Mouse (Mus musculus): ENCODE data around the gene Uap1l1. TPM values are rescaled to one million over a fixed set of nuclear protein-coding genes. Genes with fewer than 3 reads are reported as not detected.

Uap1l1 gene
- polyA plus RNA-seq, 1 experiment, result 203 TPM

- peak within 1 kb of the TSS; percentile 77 for H3K4me3 ChIP-seq (ENCODE audit: insufficient read depth, low read length)
- no peak for TF ChIP-seq CTCF (IDR thresholded peaks at IDR 0.05; ENCODE audit: low read depth, low read length)
- no peak for TF ChIP-seq POLR2A (IDR thresholded peaks at IDR 0.05; ENCODE audit: borderline replicate concordance, low read depth, low read length)
- H3K27ac ChIP-seq (ENCODE audit: insufficient read depth, low read depth, low read length), result peak within 1 kb of the TSS; percentile 47
- H3K4me1 ChIP-seq (ENCODE audit: control insufficient read depth, insufficient read depth, low read length), result peaks cover 3% of the 10 kb centered on the region
Observed at GRCm38 (mm10) chr2:25371764-25372643, 6.5 kb upstream of the Uap1l1 start, which contains the start of gene Sapcd2. TSS of gene Sapcd2 (plus strand) at chr2:25372321.

DNA sequence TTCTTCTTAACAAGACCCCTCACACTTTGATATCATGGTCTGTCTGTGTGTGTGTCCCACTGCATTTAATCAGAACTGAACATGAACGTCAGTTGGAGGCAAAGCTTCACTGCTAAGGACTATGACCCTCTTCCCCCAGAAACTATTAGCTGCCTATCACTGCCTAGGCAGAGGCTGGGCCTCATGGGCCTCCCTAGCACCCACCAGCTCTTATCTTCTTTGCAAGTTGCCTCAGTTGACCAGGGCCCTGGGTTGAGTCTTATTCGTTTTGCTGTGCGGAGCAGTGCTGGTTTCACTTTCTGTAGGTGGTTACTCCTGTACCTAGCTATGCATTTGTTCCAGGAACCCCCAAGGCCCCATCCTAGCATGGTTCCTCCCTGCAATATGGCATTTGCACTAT, 4.5 kb upstream of the Uap1l1 start:
- H3K27ac ChIP-seq (ENCODE audit: insufficient read depth, low read depth, low read length), result no peak overlapping the region
- peaks cover 12% of the 10 kb centered on the region for H3K4me1 ChIP-seq (ENCODE audit: control insufficient read depth, insufficient read depth, low read length)
- TF ChIP-seq CTCF (IDR thresholded peaks at IDR 0.05; ENCODE audit: low read depth, low read length) (no peak), POLR2A (IDR thresholded peaks at IDR 0.05; ENCODE audit: borderline replicate concordance, low read depth, low read length) (no peak)
- no peak overlapping the region for H3K4me3 ChIP-seq (ENCODE audit: insufficient read depth, low read length)

DNA sequence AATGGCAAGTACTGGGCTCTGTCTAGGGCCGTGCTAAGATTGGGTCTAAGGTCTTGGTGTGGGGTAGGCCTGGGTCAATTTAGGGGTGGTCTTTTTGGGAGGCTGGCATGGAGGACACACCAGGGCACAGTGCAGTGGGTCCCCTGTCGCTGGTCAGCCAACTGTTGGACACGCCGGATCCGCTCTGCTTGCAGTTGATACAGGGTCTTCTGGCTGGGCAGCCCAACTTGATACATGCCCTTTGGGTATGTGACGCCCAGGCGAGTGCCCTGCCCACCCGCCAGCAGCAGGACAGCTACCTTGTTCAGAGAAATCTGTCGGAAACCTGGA, 756 bp downstream of the Uap1l1 start:
- Histone ChIP-seq H3K4me1 (ENCODE audit: control insufficient read depth, insufficient read depth, low read length) (peaks cover 26% of the 10 kb centered on the region), H3K4me3 (ENCODE audit: insufficient read depth, low read length) (peak overlapping the region; percentile 96), H3K27ac (ENCODE audit: insufficient read depth, low read depth, low read length) (peak overlapping the region; percentile 100)
- TF ChIP-seq POLR2A (IDR thresholded peaks at IDR 0.05; ENCODE audit: borderline replicate concordance, low read depth, low read length), result no peak
- TF ChIP-seq CTCF (IDR thresholded peaks at IDR 0.05; ENCODE audit: low read depth, low read length), result no peak

GRCm38 (mm10) chr2:25364313-25364712, 1.2 kb downstream of the Uap1l1 start:
- TF ChIP-seq CTCF (IDR thresholded peaks at IDR 0.05; ENCODE audit: low read depth, low read length), result no peak
- TF ChIP-seq POLR2A (IDR thresholded peaks at IDR 0.05; ENCODE audit: borderline replicate concordance, low read depth, low read length), result no peak
- Histone ChIP-seq H3K4me3 (ENCODE audit: insufficient read depth, low read length) (peak overlapping the region; percentile 96), H3K4me1 (ENCODE audit: control insufficient read depth, insufficient read depth, low read length) (peaks cover 26% of the 10 kb centered on the region), H3K27ac (ENCODE audit: insufficient read depth, low read depth, low read length) (peak overlapping the region; percentile 100)

- Histone ChIP-seq H3K4me1 (ENCODE audit: control insufficient read depth, insufficient read depth, low read length) (peaks cover 26% of the 10 kb centered on the region), H3K4me3 (ENCODE audit: insufficient read depth, low read length) (peak overlapping the region; percentile 96), H3K27ac (ENCODE audit: insufficient read depth, low read depth, low read length) (no peak overlapping the region)
- TF ChIP-seq CTCF (IDR thresholded peaks at IDR 0.05; ENCODE audit: low read depth, low read length) (no peak), POLR2A (IDR thresholded peaks at IDR 0.05; ENCODE audit: borderline replicate concordance, low read depth, low read length) (no peak)
Observed at GRCm38 (mm10) chr2:25363478-25364178, 1.9 kb downstream of the Uap1l1 start.

- no peak overlapping the region for H3K4me3 ChIP-seq (ENCODE audit: insufficient read depth, low read length)
- H3K4me1 ChIP-seq (ENCODE audit: control insufficient read depth, insufficient read depth, low read length), result peaks cover 26% of the 10 kb centered on the region
- no peak overlapping the region for H3K27ac ChIP-seq (ENCODE audit: insufficient read depth, low read depth, low read length)
- no peak for TF ChIP-seq POLR2A (IDR thresholded peaks at IDR 0.05; ENCODE audit: borderline replicate concordance, low read depth, low read length)
- TF ChIP-seq CTCF (IDR thresholded peaks at IDR 0.05; ENCODE audit: low read depth, low read length), result no peak
Observed at GRCm38 (mm10) chr2:25359848-25360247, 5.6 kb downstream of the Uap1l1 start.

- Histone ChIP-seq H3K4me3 (ENCODE audit: insufficient read depth, low read length) (peak within 1 kb of the TSS; percentile 78), H3K27ac (ENCODE audit: insufficient read depth, low read depth, low read length) (peak within 1 kb of the TSS; percentile 64), H3K4me1 (ENCODE audit: control insufficient read depth, insufficient read depth, low read length) (peaks cover 20% of the 10 kb centered on the region)
- TF ChIP-seq POLR2A (IDR thresholded peaks at IDR 0.05; ENCODE audit: borderline replicate concordance, low read depth, low read length) (peak; percentile 49; the same call in 1 of the 2 replicates), CTCF (IDR thresholded peaks at IDR 0.05; ENCODE audit: low read depth, low read length) (0 out of 2 replicates have a peak, but pooled peaks have one; percentile 11)
Observed at GRCm38 (mm10) chr2:25356208-25357079, 9.0 kb downstream of the Uap1l1 start, which contains the start of gene Dpp7. TSS of gene Dpp7 (minus strand) at chr2:25356359.

- TF ChIP-seq CTCF (IDR thresholded peaks at IDR 0.05; ENCODE audit: low read depth, low read length) (no peak), POLR2A (IDR thresholded peaks at IDR 0.05; ENCODE audit: borderline replicate concordance, low read depth, low read length) (no peak)
- H3K27ac ChIP-seq (ENCODE audit: insufficient read depth, low read depth, low read length), result peak overlapping the region; percentile 64
- H3K4me3 ChIP-seq (ENCODE audit: insufficient read depth, low read length), result peak overlapping the region; percentile 78
- peaks cover 20% of the 10 kb centered on the region for H3K4me1 ChIP-seq (ENCODE audit: control insufficient read depth, insufficient read depth, low read length)
Observed at GRCm38 (mm10) chr2:25355419-25356066, 9.9 kb downstream of the Uap1l1 start.

GRCm38 (mm10) chr2:25354211-25354610, 11.3 kb downstream of the Uap1l1 start:
- no peak for TF ChIP-seq CTCF (IDR thresholded peaks at IDR 0.05; ENCODE audit: low read depth, low read length)
- TF ChIP-seq POLR2A (IDR thresholded peaks at IDR 0.05; ENCODE audit: borderline replicate concordance, low read depth, low read length), result no peak
- Histone ChIP-seq H3K27ac (ENCODE audit: insufficient read depth, low read depth, low read length) (no peak overlapping the region), H3K4me3 (ENCODE audit: insufficient read depth, low read length) (peak overlapping the region; percentile 78; the same call in 1 of the 2 replicates), H3K4me1 (ENCODE audit: control insufficient read depth, insufficient read depth, low read length) (peaks cover 20% of the 10 kb centered on the region)
